Mouse (Mus musculus) hindbrain, embryonic 14.5 days (tissue): ENCODE results near the gene Alppl2. TPM values are rescaled to one million over a fixed set of nuclear protein-coding genes. Genes with fewer than 3 reads are reported as not detected.

Experiments used
- ATAC-seq: fragments of 200-750 bp; cut with Nextera tagmentation; 2 replicates; pipeline ENCODE4 v1.8.0; 2017; ENCODE audit warnings: moderate number of reproducible peaks, mild to moderate bottlenecking, moderate TSS enrichment, moderate library complexity; ENCODE audit not compliant: low FRiP score
- DNase-seq: peaks from one replicate; pipeline ENCODE4 v3.0.0-alpha.2; 2015; ENCODE audit warnings: low spot score
- H3K27ac ChIP-seq: fragments of 300-500 bp; sonication (generic); 2 replicates; pipeline ENCODE4 v1.5.1; 2014; ENCODE audit warnings: mild to moderate bottlenecking, moderate library complexity
- H3K27me3 ChIP-seq: fragments of 300-500 bp; sonication (generic); 2 replicates; pipeline ENCODE4 v1.6.1; 2014; ENCODE audit warnings: mild to moderate bottlenecking, low read length, mixed read lengths; ENCODE audit not compliant: control insufficient read depth, insufficient read depth
- H3K36me3 ChIP-seq: fragments of 300-500 bp; sonication (generic); replicated peaks from 2 replicates; pipeline ENCODE4 v1.6.1; 2014; ENCODE audit not compliant: control insufficient read depth, insufficient read depth
- H3K4me1 ChIP-seq: fragments of 300-500 bp; sonication (generic); replicated peaks from 2 replicates; pipeline ENCODE4 v1.6.1; 2014; ENCODE audit warnings: antibody characterized with exemption, low read length, mixed read lengths; ENCODE audit not compliant: control insufficient read depth, insufficient read depth
- H3K4me2 ChIP-seq: fragments of 300-500 bp; sonication (generic); replicated peaks from 2 replicates; pipeline ENCODE4 v1.6.1; 2014; ENCODE audit warnings: mild to moderate bottlenecking, moderate library complexity
- H3K4me3 ChIP-seq: fragments of 300-500 bp; sonication (generic); replicated peaks from 2 replicates; pipeline ENCODE4 v1.5.1; 2014; ENCODE audit warnings: mild to moderate bottlenecking, low read length
- H3K9ac ChIP-seq: fragments of 300-500 bp; sonication (generic); 2 replicates; pipeline ENCODE4 v1.6.1; 2014
- H3K9me3 ChIP-seq: fragments of 300-500 bp; sonication (generic); 2 replicates; pipeline ENCODE4 v1.6.1; 2016; ENCODE audit warnings: low read length; ENCODE audit not compliant: control insufficient read depth
- WGBS: fragments of 180-500 bp; shearing (Covaris S2); extraction: QIAGEN DNeasy Blood & Tissue Kit; methylation state at CpG from one replicate; pipeline ENCODE4 v1.1.7; 2014; 5-methylcytosine and 5-hydroxymethylcytosine counted together
- polyA plus RNA-seq: library from polyadenylated mRNA; unstranded; fragments of >200 nt; fragmentation: Nextera tagmentation; extraction: Ambion mirVana; gene quantifications from 2 replicates; pipeline ENCODE4 v1.2.1, GENCODE M21; 2014

The Alppl2 gene
- polyA plus RNA-seq, 1 experiment from 2014 or later: not detected

- H3K4me2 ChIP-seq: no peak overlapping the region
- no peak overlapping the region for H3K9ac ChIP-seq
- 88% methylated on average over 8 of the region's 8 CpGs for WGBS
- ATAC-seq (no peak), DNase-seq (no peak)
- H3K27ac ChIP-seq: no peak overlapping the region
- no peaks in the 10 kb centered on the region for H3K27me3 ChIP-seq
- H3K36me3 ChIP-seq: no peaks in the 10 kb centered on the region
- no peak overlapping the region for H3K4me3 ChIP-seq
- H3K4me1 ChIP-seq: no peaks in the 10 kb centered on the region
- H3K9me3 ChIP-seq: peaks cover 3% of the 10 kb centered on the region; the same call in 1 of the 2 replicates
These were observed 30.6 kb downstream of the Alppl2 start for GRCm38 (mm10) chr1:87059042-87059665.

- no peak overlapping the region for H3K4me3 ChIP-seq
These were observed 32.7 kb downstream of the Alppl2 start for GRCm38 (mm10) chr1:87057075-87057474.

GRCm38 (mm10) chr1:87051369-87051768 lies 38.4 kb downstream of the Alppl2 start:
- Histone ChIP-seq H3K4me3 (no peak overlapping the region), H3K4me1 (peaks cover 9% of the 10 kb centered on the region), H3K27me3 (no peaks in the 10 kb centered on the region), H3K27ac (no peak overlapping the region), H3K9ac (no peak overlapping the region), H3K4me2 (no peak overlapping the region), H3K9me3 (no peaks in the 10 kb centered on the region), H3K36me3 (peaks cover 15% of the 10 kb centered on the region)
- no peak for ATAC-seq
- 84% methylated on average over 4 of the region's 4 CpGs for WGBS
- DNase-seq: no peak

More at GRCm38 (mm10) chr1:87057075-87057474, 32.7 kb downstream of the Alppl2 start:
- WGBS: 80% methylated on average over 4 of the region's 4 CpGs
- H3K27me3 ChIP-seq: no peaks in the 10 kb centered on the region
- no peaks in the 10 kb centered on the region for H3K9me3 ChIP-seq
- no peak overlapping the region for H3K9ac ChIP-seq
- DNase-seq (no peak), ATAC-seq (no peak)
- H3K4me1 ChIP-seq: no peaks in the 10 kb centered on the region
- H3K27ac ChIP-seq: no peak overlapping the region
- H3K4me2 ChIP-seq: no peak overlapping the region
- no peaks in the 10 kb centered on the region for H3K36me3 ChIP-seq

GRCm38 (mm10) chr1:87050700-87051099 lies 39.0 kb downstream of the Alppl2 start:
- no peak overlapping the region for H3K4me2 ChIP-seq
- no peaks in the 10 kb centered on the region for H3K9me3 ChIP-seq
- H3K36me3 ChIP-seq: peaks cover 18% of the 10 kb centered on the region
- no peak overlapping the region for H3K9ac ChIP-seq
- no peak overlapping the region for H3K27ac ChIP-seq
- no peak overlapping the region for H3K4me3 ChIP-seq
- no peak for ATAC-seq
- H3K4me1 ChIP-seq: peaks cover 9% of the 10 kb centered on the region
- no peaks in the 10 kb centered on the region for H3K27me3 ChIP-seq
- DNase-seq: no peak
- WGBS: 71% methylated on average over 1 of the region's 1 CpGs

- no peak for DNase-seq
- no peak overlapping the region for H3K4me2 ChIP-seq
- H3K36me3 ChIP-seq: peaks cover 22% of the 10 kb centered on the region
- H3K27me3 ChIP-seq: no peaks in the 10 kb centered on the region
- no peak overlapping the region for H3K9ac ChIP-seq
- peak; percentile 73 for ATAC-seq
- peak overlapping the region; percentile 15; the same call in 1 of the 2 replicates for H3K27ac ChIP-seq
- peaks cover 9% of the 10 kb centered on the region for H3K4me1 ChIP-seq
- WGBS: 28% methylated on average over 3 of the region's 3 CpGs
- no peaks in the 10 kb centered on the region for H3K9me3 ChIP-seq
- no peak overlapping the region for H3K4me3 ChIP-seq
These were observed 39.7 kb downstream of the Alppl2 start for GRCm38 (mm10) chr1:87050072-87050471.

- Histone ChIP-seq H3K9me3 (no peaks in the 10 kb centered on the region), H3K27ac (no peak overlapping the region), H3K27me3 (no peaks in the 10 kb centered on the region), H3K4me2 (no peak overlapping the region), H3K36me3 (0 out of 2 replicates have a peak, but pooled peaks cover 9% of the 10 kb centered on the region), H3K9ac (no peak overlapping the region), H3K4me1 (no peaks in the 10 kb centered on the region), H3K4me3 (no peak overlapping the region)
- ATAC-seq (peak; percentile 86), DNase-seq (peak; percentile 88)
- 3% methylated on average over 1 of the region's 1 CpGs for WGBS
These were observed 47.8 kb downstream of the Alppl2 start for GRCm38 (mm10) chr1:87041814-87042438.

- 0 out of 2 replicates have a peak overlapping the region, but pooled peaks have one; percentile 11 for H3K27ac ChIP-seq
- WGBS: 27% methylated on average over 3 of the region's 3 CpGs
These were observed 48.6 kb downstream of the Alppl2 start for GRCm38 (mm10) chr1:87041119-87041518.

GRCm38 (mm10) chr1:87038477-87039070 lies 51.2 kb downstream of the Alppl2 start:
- DNase-seq (no peak), ATAC-seq (no peak)
- H3K4me2 ChIP-seq: no peak overlapping the region
- H3K9me3 ChIP-seq: no peaks in the 10 kb centered on the region
- H3K27me3 ChIP-seq: no peaks in the 10 kb centered on the region
- H3K4me3 ChIP-seq: no peak overlapping the region
- H3K9ac ChIP-seq: no peak overlapping the region
- no peak overlapping the region for H3K27ac ChIP-seq
- no peaks in the 10 kb centered on the region for H3K36me3 ChIP-seq
- H3K4me1 ChIP-seq: peaks cover 18% of the 10 kb centered on the region; the same call in 1 of the 2 replicates
- WGBS: 95% methylated on average over 2 of the region's 2 CpGs

More at GRCm38 (mm10) chr1:87041119-87041518, 48.6 kb downstream of the Alppl2 start:
- Histone ChIP-seq H3K4me1 (0 out of 2 replicates have a peak, but pooled peaks cover 5% of the 10 kb centered on the region), H3K9ac (no peak overlapping the region), H3K27me3 (no peaks in the 10 kb centered on the region), H3K36me3 (0 out of 2 replicates have a peak, but pooled peaks cover 7% of the 10 kb centered on the region), H3K4me2 (no peak overlapping the region), H3K4me3 (no peak overlapping the region), H3K9me3 (no peaks in the 10 kb centered on the region)
- DNase-seq: peak; percentile 73
- peak; percentile 38; the same call in 1 of the 2 replicates for ATAC-seq
